Mouse (Mus musculus) WW6 (cell line): Measurements from ENCODE around the gene Gm17409.

Source experiments
- DNase-seq: peaks from one replicate; pipeline ENCODE4 v3.0.0-alpha.2; 2013; ENCODE audit warnings: low read depth, low spot score

The Gm17409 gene

GRCm38 (mm10) chr2:58469816-58470215, at the start of gene Gm17409:
Gm17409 (plus strand) TSS chr2:58470116.
- no peak for DNase-seq

DNA sequence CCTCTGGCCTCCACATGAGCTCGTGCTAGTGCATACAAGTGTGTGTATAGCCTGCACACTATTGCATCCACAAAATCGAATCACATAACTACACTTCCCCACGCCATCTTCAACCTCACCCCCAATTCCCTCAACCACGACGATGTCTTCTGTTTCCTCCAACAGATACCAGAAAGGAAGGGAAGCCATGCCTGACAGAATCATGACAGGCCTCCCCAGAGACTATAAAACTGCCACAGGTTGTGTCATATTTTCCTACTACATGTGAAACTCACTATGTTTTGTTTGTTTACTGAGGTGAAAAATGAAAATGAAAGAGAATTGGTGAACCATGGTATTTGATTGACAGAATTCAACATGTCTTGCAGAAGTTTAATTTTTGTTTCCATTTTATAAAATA, 46.6 kb upstream of the Gm17409 start:
- DNase-seq, result no peak

DNA sequence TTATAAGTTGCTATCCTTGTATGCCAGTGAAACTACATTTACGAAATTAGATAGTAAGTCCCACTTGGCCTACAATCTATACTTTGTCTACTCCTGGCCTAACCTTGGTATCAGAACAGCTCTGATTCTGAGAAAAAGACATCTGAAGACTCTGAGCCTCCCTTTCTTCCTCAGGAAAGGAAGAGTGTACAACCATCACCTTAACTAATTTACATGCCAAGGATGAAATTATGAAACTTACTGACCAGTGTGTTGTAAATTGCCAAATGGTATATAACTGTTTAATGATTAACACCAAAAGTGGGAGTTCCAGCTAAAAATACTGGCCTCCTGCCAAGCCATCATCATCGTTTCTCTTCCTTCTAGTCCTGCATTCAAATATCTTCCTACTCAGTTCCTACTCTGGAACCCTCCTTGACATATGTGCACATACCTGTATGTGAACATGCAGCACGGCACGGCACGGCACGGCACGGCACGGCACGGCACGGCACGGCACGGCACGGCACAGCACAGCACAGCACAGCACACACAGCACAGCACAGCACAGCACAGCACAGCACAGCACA, 44.4 kb upstream of the Gm17409 start:
- DNase-seq, result no peak

DNA sequence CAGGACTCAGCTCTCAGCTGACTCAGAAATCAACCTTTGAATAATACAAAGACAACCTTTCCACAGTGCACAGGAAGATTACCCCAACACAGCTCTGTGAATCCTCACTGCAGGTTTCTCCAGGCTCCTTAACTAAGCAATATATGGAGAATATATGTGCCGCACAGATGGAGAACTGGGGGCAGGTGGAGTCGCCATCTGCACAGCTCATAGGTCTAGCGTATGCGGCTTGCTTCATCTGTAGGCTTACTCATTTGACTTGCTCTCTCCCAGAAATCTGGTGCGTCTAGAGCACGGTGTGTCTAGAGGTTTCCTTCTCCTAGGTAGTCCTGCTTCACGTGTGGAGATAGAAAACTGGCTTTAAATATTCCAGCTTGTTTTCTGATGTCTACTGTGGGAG, 37.7 kb upstream of the Gm17409 start:
- DNase-seq, result no peak

- no peak for DNase-seq
Measured at GRCm38 (mm10) chr2:58433317-58433716, 36.6 kb upstream of the Gm17409 start.

GRCm38 (mm10) chr2:58434438-58434837, 35.5 kb upstream of the Gm17409 start:
- no peak for DNase-seq

GRCm38 (mm10) chr2:58435507-58435906, 34.4 kb upstream of the Gm17409 start:
- no peak for DNase-seq

DNA sequence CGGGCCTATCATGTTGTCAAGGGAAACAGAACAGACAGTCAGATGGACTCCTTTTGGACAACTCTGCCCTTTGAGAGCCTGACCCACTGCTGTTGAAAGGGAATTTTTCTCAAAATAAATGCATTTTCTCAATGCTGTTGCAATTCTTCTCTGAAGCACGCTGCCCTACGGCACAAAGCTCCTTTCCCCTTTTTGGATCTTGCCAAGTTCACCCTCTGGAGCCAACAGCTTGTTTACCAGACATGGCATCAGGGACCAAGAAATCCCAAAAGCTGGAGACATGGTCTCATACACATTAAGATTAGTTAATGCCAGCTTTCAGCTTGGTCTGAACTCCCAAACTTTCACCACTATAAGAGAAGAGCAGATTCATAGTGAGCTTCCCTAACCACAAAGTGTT, 33.0 kb upstream of the Gm17409 start:
- no peak for DNase-seq

DNA sequence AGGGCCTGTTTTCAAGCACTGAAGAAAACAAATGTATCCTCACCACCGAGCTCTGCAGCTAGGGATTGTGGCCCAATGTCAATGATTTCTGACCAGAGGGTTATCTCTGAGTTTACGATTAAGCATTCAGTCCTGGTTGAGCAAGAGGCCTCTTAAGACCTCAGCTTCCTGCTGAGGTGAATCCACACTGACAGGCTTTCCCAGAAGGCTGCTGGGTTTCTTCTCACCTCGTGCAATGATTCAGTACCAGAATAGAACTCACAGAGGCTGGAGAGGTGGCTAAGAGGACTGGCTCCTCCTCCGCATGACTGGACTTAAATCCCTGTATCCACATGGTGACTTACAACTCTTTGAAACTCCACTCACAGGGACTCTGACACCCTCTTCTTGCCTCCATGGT, 26.8 kb upstream of the Gm17409 start:
- no peak for DNase-seq

GRCm38 (mm10) chr2:58447001-58447400, 22.9 kb upstream of the Gm17409 start:
- no peak for DNase-seq

DNA sequence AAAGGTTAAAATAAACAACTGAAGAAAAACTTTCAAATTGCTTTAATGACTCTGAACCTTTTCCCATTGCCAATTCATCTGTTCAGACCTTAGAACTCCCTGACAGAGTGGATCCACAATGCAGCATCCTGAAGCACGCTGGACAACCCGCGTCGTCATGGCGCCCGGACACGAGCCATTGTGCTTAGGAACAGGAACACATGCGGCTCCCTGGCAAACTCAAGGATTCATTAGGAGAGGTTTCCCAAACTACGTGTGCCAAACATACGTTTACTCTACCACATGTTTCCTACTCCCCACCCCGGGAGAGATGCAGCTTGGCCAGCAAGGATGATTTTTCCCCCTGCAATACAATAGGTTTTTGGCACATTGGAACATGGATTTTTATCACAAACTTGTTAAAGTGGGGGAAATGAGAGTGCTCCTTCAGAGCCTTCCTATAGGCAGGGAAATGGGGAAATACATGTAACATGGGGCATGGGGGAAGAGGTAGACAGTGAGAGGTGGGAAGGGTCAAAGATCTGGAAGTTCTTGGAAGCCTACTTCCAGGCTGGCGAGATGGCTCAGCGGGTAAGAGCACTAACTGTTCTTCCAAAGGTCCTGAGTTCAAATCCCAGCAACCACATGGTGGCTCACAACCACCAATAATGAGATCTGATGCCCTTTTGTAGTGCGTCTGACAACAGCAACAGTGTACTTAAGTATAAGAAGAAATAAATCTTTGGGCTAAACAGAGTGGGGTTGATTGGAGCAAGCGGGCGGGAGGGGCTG, 15.6 kb upstream of the Gm17409 start:
- DNase-seq, result no peak

- no peak for DNase-seq
Measured at GRCm38 (mm10) chr2:58456843-58457487, 13.0 kb upstream of the Gm17409 start.

DNA sequence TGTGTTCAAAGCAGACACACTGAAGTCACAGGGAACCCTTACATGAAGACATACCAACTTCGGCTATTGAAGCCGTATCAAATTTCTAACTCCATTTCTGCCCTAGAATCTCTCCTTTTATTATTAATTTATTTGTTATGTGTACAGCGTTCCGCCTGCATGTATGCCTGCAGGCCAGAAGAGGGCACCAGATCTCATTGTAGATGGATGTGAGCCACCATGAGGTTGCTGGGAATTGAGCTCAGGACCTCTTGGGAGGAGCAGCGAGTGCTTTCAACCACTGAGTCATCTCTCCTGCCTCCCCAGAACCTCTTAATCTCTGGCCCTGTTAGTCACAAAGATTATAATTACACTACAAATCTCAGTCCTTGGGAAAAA, 12.4 kb upstream of the Gm17409 start:
- no peak for DNase-seq

DNA sequence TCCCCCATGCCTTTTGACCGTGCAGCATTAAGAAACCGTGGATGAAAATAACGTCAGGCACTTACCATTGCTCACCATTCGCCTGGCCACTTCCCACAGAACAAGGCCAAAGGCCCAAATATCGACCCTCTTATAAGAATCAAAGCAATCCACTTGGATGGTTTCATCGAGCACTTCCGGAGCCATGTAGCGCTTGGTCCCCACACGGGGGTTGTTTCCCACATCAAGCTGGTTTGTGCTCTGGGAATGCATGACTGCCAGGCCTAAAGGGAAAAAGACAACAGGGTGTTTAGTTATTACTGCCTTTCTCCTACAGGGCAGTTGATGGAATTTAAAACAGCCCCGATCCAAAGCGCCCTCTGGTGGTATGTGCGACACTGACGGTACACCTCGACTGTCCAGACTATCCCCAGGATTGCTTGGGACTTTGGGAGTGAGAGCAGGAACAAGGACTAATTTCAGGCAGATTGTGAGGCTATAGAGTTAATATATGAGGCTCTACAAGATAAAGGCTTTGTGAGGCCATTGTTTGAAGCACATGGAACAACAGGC, 11.0 kb upstream of the Gm17409 start:
- peak; percentile 20 for DNase-seq

DNA sequence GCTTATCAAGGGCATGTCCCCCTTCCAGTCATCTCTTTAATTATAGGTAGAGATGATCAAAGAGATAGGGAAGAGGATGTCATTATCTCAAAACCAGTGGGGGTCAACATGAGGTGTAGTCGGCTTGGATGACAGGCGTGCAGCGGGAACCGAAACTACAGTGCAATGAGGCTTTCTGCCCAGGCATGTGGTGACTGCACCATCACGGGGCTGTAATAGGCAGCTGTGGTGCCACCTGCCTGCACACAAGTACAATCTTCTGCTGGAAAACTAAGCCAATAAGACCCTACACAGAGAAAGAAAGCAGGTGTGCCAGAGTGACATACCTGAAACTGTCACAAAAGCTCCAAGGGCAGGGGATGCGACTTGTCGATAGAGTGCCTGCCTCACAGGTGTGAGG, 374 bp downstream of the Gm17409 start:
- DNase-seq, result no peak

DNA sequence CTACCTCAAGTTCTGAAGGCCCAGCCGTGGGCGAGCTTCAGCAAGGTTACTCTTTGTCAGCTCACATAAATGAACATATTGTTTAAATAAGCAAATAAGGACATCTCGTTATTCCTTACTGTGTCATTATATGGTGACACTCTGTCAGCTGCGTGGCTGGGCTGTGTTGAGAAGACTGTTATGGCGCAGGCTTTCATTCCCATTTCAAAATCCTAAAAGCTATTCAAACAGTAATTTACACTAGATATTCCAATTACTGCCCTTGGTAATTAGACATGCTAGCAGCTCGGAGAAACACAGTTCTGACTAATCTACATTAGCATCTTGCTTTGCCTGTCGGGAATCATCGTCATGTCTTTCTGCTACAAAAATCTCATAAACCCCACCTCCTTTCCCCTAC, 5.7 kb downstream of the Gm17409 start:
- DNase-seq, result no peak

DNA sequence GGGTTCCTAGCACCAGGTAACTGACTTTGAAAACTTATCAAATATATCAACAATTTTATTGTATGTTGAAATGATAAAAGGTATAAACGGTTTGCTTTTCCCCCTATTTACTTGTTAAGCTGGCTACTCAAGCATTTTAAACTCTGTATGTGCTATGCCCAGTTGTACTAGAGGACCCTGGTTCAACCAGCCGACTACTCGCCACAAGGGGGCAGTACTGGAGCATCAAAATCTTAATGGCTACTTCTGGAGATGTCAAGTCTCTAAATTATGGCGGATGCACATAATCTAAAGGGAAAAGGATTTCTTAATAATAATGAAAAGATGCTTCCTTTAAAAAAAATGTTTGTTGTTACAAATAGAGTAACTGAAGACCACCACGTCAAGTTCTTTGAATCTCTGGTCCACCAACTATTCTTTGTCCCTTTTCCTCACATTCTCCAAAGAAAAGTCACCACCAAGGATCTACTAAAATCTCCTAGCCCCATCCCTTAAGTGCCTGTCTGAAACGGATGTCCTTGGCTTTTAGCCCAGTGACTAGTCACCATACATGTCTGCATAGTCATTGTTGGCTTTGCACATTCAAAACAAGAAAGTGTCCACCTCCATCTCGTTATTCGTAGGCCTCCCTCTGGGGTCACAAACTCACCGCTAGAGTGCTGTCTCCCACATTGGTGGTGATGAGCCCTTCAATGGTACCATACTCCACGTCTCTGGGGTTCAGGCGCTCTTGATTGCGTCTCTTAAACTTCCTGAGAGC, 7.2 kb downstream of the Gm17409 start:
- DNase-seq, result peak; percentile 48

DNA sequence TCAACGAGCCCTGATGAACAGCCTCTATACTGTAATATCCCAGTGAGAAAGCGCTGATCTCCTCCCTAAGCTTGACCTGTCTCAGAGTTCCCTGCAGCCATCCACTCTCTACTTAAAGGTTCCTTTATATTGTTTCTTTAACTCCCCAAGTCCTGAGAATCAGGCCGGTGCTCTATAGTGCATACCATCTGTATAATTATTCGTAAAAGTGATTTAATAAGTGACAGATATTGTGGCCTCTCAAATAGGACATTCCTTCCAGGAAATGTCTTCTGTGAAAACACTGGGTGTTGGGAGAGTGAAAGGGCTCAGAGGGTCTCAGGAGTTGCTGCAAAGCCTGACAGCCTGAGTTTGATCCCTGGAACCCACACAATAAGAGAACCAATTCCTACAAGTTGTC, 8.2 kb downstream of the Gm17409 start:
- no peak for DNase-seq

DNA sequence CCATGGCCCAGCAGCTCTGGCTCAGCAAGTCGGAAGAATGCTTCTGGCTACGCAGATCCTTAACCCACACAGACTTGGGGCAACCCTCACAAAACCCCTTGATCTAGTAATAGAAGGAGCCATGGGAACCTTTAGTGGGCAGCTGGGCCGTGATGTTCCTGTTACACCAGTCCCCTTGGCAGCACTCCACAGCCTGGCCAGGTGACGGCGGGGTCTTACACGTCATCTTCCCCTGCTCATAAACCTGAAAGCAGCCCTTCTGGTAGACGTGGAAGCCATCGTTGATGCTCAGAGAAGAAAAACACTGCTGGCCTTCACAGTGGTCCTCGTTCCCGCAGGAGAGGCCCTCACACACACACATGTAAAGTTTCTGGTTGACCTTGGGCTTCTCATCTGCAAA, 9.6 kb downstream of the Gm17409 start:
- no peak for DNase-seq

- DNase-seq, result no peak
Measured at GRCm38 (mm10) chr2:58480764-58481163, 10.8 kb downstream of the Gm17409 start.

- DNase-seq, result no peak
Measured at GRCm38 (mm10) chr2:58481450-58482100, 11.7 kb downstream of the Gm17409 start.
